Mouse (Mus musculus): ENCODE measurements at regions not wholly inside any gene's neighbourhood (a gene's known extent, or its start where the extent isn't known, plus 50 kb on each side); places are given as distances from the start of the nearest gene placed in this dataset.

DNA sequence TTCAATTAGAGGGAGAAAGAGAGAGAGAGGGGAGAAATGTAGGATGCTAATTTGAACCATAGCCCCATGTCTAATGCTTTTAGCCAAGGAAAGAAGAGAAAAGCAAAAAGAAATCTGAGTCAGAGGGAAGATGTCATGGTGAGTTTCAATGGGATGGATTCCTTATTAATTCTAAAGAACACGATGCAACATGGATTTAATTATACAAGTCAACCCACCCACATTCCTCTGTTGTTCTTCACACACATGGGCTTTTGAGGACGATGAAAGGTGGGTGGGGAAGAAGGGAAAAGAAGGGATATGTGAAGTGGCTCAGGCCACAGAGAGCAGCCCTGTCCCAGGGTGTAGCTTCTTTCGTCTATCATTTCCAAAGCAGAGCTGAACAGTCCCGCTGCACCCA lies 378.9 kb downstream of the Osr1 start:
- DNase-seq (ENCODE audit: extremely low spot score in 1 of 2, low spot score in 2 of 2): no peak
- intact Hi-C loops (cut with DNase I): no loop called here
- Histone ChIP-seq H3K27ac (no peak overlapping the region), H3K4me3 (no peak overlapping the region)
- TF ChIP-seq CTCF (IDR thresholded peaks at IDR 0.05): no peak

DNA sequence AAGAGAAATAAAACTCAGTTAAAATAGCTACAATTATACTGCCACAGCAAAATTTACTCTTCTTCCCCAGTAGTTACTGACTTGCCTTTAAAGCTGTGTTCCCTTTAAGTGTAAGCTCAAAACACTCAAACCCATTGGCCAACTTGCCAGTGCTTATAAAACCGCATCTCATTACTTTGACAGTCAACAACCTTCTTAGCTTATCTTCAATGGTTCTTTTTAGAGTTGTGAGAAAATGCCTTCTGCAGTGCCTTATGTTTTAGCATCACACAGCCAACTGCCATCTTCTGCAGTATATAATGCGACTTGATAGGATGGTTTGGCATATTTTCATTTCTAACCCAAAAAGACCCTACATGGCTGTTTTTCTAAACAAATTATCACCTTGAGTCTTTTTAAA lies 382.5 kb downstream of the Osr1 start:
- no peak for DNase-seq (ENCODE audit: extremely low spot score in 1 of 2, low spot score in 2 of 2)
- TF ChIP-seq CTCF (IDR thresholded peaks at IDR 0.05): no peak
- Histone ChIP-seq H3K4me3 (no peak overlapping the region), H3K27ac (no peak overlapping the region)
- intact Hi-C loops (cut with DNase I): no loop called here

DNA sequence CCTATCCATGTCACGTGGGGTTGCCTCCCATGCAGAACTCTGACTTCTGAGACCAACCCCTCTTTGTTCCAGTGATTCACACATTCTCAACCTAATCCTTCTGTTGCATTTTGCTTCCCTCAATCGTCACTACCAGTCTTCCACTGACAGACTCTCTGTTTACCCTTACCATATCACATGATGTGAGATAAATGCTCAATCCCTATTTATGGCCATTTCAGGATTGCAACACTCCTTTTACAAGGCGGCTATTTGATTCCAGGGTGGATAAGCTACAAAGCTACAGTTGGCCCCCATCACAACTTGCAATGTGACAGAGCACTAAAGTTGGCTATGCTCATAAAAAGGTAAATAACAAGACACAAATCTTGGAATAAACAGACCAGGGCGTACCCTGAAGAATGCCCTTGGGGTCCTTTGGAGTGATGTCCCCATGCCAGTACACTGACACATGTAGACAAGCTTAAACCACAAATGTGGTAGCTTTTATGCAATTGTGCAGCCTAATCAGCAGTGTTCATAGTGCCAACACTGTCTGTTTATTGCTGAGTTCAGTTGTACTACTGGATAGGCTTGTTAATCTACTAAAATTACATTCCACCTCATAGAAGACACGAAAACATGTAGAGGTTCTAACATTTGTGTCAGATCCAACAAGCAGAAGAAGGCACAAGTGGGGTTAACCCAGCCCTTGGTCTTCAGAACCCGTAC lies 384.4 kb downstream of the Osr1 start:
- no peak for TF ChIP-seq CTCF (IDR thresholded peaks at IDR 0.05)
- Histone ChIP-seq H3K27ac (no peak overlapping the region), H3K4me3 (no peak overlapping the region)
- intact Hi-C loops (cut with DNase I): no loop called here
- no peak for DNase-seq (ENCODE audit: extremely low spot score in 1 of 2, low spot score in 2 of 2)

DNA sequence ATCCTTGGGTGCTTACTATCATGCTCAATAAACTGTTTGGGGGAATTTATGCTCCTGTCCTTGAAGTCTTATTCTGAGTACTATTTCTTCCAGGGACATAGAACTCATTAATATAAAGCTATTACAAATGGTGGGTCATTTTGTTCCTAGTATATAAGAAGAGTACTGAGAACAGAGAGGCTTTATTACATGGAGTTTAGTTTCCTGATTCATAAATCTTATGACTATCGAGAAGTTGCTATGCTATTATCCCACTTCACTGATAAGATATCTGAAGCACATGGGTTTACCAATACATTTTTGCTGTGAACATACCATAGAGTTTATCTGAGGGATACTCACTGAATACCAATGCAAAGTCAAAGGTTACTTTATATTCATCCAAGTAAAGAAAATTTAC lies 399.5 kb downstream of the Osr1 start:
- intact Hi-C loops (cut with DNase I): no loop called here

DNA sequence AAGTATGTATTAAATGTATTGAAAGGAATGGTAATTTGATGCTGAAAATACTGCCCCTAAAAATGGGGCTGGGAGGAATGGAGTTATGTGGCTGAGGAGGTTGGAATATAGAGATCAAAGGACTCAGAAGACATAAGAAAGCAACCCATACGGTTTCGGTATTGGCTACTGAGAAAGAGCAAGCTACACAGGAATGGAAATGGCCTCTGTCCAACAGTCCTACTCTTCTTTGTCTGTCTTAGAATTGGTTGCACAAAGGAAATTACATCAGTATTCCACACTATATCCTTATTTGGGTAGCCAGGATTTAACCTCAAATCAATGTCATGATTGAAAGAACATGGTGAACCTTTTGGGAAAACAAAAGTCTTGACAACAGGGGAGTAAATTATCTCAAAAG lies 399.0 kb upstream of the Nt5c1b start:
- no peak for TF ChIP-seq CTCF (IDR thresholded peaks at IDR 0.05)
- intact Hi-C loops (cut with DNase I): no loop called here
- Histone ChIP-seq H3K4me3 (no peak overlapping the region), H3K27ac (no peak overlapping the region)
- DNase-seq (ENCODE audit: extremely low spot score in 1 of 2, low spot score in 2 of 2): no peak

More for the DNA sequence above, 399.5 kb downstream of the Osr1 start:
- no peak for DNase-seq (ENCODE audit: extremely low spot score in 1 of 2, low spot score in 2 of 2)
- H3K27ac ChIP-seq: no peak overlapping the region
- TF ChIP-seq CTCF (IDR thresholded peaks at IDR 0.05): no peak
- H3K4me3 ChIP-seq: no peak overlapping the region

DNA sequence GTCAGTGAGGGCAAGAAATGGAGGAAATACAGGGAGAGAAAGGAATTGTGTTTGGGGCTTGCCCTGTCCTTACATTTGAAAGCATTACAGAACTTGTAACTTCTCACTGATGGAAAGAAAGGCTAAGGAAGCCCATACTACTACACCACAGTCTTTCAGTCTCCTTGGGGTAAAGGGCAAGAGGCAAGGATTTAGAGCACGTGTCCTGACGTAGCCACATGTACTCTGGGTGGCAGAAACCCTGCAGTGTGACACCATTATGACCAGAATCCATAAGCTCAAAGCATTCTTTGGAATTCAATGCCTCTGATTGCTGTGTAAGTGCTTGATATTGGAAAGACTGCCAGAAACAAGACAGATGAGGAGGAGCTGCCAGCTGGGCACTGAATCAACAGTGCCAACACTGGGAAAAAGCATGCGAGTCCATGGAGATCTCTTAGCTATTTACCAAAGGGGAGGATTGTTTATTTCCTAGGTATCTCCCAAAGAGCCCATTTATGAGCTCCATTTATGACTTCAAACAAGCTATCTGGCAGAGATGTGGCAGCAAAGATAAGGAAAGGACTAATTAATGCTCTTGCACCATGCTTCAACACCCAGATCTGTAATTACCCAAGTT lies 391.2 kb upstream of the Nt5c1b start:
- no peak overlapping the region for H3K4me3 ChIP-seq
- no peak for DNase-seq (ENCODE audit: extremely low spot score in 1 of 2, low spot score in 2 of 2)
- intact Hi-C loops (cut with DNase I): no loop called here
- no peak for TF ChIP-seq CTCF (IDR thresholded peaks at IDR 0.05)
- H3K27ac ChIP-seq: no peak overlapping the region

DNA sequence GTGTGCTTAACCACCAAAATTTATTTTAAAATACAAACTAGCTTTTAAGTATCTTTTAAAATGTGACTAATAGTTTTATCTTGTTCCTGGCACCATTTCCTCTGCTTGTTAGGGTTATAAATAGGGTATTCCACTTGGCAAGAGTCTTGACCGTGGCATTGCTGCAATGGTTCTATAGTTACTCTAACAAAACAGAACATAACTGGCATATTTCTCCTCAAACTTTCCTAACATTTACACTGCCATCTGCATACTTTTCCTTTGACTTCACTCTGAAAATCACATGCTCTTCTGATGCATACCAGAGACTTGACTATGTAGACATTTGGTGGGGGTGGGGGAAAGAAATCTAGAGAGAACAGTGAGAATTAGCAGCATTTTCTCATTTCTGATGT lies 390.7 kb upstream of the Nt5c1b start:
- no peak for DNase-seq (ENCODE audit: extremely low spot score in 1 of 2, low spot score in 2 of 2)
- Histone ChIP-seq H3K4me3 (no peak overlapping the region), H3K27ac (no peak overlapping the region)
- intact Hi-C loops (cut with DNase I): no loop called here
- no peak for TF ChIP-seq CTCF (IDR thresholded peaks at IDR 0.05)

DNA sequence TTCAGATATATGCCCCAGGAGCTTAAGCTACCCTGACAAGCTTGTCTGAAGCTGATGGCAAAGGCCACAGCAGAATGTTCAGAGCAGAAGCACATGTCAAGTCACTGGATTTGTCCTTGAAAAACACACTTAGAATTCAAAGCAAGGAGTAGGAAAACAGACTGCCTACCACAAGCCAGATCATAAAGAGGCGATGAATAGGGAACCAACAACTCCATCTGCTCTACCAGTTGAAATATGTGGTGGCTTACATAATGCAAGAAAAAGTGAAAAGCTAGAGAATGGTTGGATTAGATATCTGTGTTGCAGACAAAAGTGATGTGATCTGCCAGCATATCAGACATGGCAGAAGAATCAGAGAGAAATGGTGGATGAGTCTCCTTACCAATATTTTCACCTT lies 378.5 kb upstream of the Nt5c1b start:
- Histone ChIP-seq H3K4me3 (no peak overlapping the region), H3K27ac (no peak overlapping the region)
- TF ChIP-seq CTCF (IDR thresholded peaks at IDR 0.05): no peak
- intact Hi-C loops (cut with DNase I): no loop called here
- DNase-seq (ENCODE audit: extremely low spot score in 1 of 2, low spot score in 2 of 2): no peak

DNA sequence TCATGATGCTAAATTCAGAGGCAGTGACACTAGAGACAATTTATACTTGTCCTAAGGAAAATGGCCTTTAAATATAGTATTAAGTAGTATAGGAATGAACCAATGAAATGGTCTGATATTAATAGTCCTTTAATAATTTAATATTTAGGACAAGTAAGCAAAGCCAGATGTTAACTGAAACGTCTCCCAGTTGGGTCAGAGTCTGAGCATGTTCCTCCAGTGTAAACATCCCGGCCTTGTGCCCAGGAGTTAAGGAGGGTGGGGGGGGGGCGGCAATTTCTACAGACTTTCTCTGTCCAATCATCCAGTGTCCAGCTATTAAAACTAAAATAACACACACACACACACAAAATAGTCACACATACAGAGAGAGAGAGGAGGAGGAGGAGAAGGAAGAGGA lies 374.1 kb upstream of the Nt5c1b start:
- intact Hi-C loops (cut with DNase I): no loop called here
- no peak for DNase-seq (ENCODE audit: extremely low spot score in 1 of 2, low spot score in 2 of 2)
- H3K4me3 ChIP-seq: no peak overlapping the region
- H3K27ac ChIP-seq: no peak overlapping the region
- TF ChIP-seq CTCF (IDR thresholded peaks at IDR 0.05): no peak

DNA sequence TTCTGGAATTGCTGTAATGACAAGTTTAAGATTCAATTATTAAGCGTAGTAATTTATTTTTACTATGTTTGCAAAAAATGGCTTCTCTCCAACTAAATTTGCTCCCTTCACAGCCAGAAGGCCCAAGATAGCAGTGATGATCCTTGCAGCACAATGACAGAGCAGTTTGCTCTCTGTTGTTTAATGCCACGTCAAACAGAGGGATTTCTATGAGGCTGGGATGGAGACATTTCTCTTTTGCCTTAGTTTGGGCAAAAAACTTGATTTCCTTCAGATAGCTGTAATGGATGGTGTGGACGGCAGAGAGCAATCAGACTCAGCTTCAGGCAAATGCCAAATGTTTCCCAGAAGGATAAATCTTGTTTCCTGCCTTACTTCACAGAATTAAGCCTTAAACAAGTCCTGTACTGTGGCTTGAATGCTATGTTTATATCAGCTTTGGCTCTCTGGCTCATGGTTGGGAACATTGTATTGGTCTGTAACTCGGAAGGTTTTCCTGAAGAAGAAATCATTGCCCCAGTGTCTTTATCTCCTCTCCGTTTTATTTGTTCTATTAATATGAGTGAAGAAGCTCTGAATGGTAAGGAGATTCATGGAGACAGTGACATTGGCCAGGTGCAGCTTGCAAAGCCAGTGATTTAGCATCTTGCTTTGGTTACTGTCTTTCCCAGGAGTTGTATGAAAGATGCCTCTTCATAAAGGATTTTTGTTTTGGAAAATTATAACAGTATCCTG lies 373.2 kb upstream of the Nt5c1b start:
- DNase-seq (ENCODE audit: extremely low spot score in 1 of 2, low spot score in 2 of 2): no peak
- Histone ChIP-seq H3K4me3 (no peak overlapping the region), H3K27ac (no peak overlapping the region)
- no peak for TF ChIP-seq CTCF (IDR thresholded peaks at IDR 0.05)
- intact Hi-C loops (cut with DNase I): no loop called here

DNA sequence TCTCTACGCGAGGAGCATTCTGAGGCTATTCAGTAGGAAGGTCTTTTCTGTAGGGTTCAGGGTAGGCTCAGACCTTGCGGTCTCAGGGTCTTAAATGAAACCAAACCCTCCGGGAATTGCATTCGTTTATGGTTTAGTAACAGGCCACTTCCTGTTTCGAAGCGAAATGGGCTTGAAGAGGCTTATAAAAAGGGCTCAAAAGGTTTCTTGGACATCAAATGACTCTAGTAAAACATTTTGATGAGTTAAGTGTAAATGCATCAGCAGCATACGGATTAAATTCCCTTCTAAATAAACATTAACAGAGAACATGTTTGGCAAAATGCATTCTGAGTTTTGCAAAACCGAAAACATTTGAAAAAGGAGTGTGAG lies 372.6 kb upstream of the Nt5c1b start:
- Histone ChIP-seq H3K27ac (no peak overlapping the region), H3K4me3 (no peak overlapping the region)
- no peak for DNase-seq (ENCODE audit: extremely low spot score in 1 of 2, low spot score in 2 of 2)
- intact Hi-C loops (cut with DNase I): no loop called here
- no peak for TF ChIP-seq CTCF (IDR thresholded peaks at IDR 0.05)

DNA sequence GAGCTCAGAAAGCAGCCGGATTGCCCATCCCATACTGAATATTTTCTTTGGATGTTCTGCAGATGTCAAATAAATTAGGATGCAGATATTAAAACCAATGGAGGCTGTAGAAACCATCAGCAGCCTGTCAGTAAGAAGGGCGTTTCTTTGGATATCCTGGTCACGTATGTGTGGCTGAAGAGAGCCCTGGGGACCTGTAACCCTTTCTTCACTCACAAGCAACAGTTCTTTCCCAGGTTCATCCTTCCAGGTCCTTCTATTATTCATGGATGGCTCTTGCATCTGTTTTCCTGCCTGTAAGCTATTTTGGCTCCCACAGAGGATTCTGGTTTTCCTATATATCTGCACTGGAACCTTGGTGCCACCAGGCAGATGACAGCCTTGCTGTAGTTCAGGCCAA lies 372.2 kb upstream of the Nt5c1b start:
- Histone ChIP-seq H3K27ac (no peak overlapping the region), H3K4me3 (no peak overlapping the region)
- DNase-seq (ENCODE audit: extremely low spot score in 1 of 2, low spot score in 2 of 2): no peak
- intact Hi-C loops (cut with DNase I): no loop called here
- TF ChIP-seq CTCF (IDR thresholded peaks at IDR 0.05): no peak

DNA sequence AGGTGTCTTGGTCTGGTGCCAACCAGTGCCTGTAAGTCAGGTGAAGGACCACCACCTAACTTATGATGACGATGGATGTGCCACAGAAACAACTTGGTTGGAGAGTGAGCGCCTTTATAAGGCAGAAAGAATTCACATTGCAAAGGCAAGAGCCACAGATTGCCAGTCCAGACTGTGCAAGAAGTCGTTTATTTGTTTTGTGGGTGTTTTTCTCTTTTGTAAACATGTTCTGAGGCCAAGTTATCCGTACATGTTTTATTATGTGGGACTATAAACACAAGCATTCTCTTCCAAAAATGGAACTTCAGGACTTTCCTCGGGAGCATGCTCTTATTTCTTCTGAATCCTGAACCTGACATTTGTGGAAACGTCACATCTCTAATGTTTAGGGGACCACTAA lies 369.8 kb upstream of the Nt5c1b start:
- no peak for DNase-seq (ENCODE audit: extremely low spot score in 1 of 2, low spot score in 2 of 2)
- no peak overlapping the region for H3K27ac ChIP-seq
- H3K4me3 ChIP-seq: no peak overlapping the region
- no peak for TF ChIP-seq CTCF (IDR thresholded peaks at IDR 0.05)
- intact Hi-C loops (cut with DNase I): no loop called here
